Mouse (Mus musculus) CH12F3 (cell line): ENCODE data around the gene Anxa10.

ENCODE experiments used
- in situ Hi-C: fragments of 300-500 bp; cut with MboI; formaldehyde crosslinking; loops from 2 replicates; pipeline ENCODE4 v1.14.3; 2020; ENCODE audit warnings: low sequenced_read_pairs

Gene Anxa10

GRCm38 (mm10) chr8:62123098-62123497 is at the start of gene Anxa10:
Gene Anxa10 (minus strand): TSS chr8:62123150.
- in situ Hi-C loops: no loop called here

GRCm38 (mm10) chr8:62132662-62133366 is 9.9 kb upstream of the Anxa10 start:
- in situ Hi-C loops: no loop called here

- in situ Hi-C loops: no loop called here
Observed at GRCm38 (mm10) chr8:62097213-62097612, 25.7 kb downstream of the Anxa10 start.

- in situ Hi-C loops: no loop called here
Observed at GRCm38 (mm10) chr8:62081804-62082203, 41.1 kb downstream of the Anxa10 start.

GRCm38 (mm10) chr8:62080195-62080802 is 42.7 kb downstream of the Anxa10 start:
- in situ Hi-C loops: no loop called here

- in situ Hi-C loops: no loop called here
Observed at GRCm38 (mm10) chr8:62068305-62068704, 54.6 kb downstream of the Anxa10 start.

GRCm38 (mm10) chr8:62060357-62060756 is 62.6 kb downstream of the Anxa10 start:
- in situ Hi-C loops: no loop called here

- in situ Hi-C loops: no loop called here
Observed at GRCm38 (mm10) chr8:62046809-62047208, 76.1 kb downstream of the Anxa10 start.

GRCm38 (mm10) chr8:62034351-62034750 is 88.6 kb downstream of the Anxa10 start:
- in situ Hi-C loops: no loop called here

GRCm38 (mm10) chr8:62014582-62014981 is 108.4 kb downstream of the Anxa10 start:
- in situ Hi-C loops: no loop called here

- in situ Hi-C loops: no loop called here
Observed at GRCm38 (mm10) chr8:62014166-62014565, 108.8 kb downstream of the Anxa10 start.
